Mouse (Mus musculus) lung, postnatal 0 days (tissue): ENCODE data around the gene Man1a. TPM values are rescaled to one million over a fixed set of nuclear protein-coding genes. Genes with fewer than 3 reads are reported as not detected.
A peak's percentile ranks its signal among the peaks of the same experiment; 100 is the strongest.

Source experiments
- ATAC-seq: fragments of 200-750 bp; cut with Nextera tagmentation; 2 replicates; pipeline ENCODE4 v1.8.0; 2017; ENCODE audit warnings: moderate library complexity
- DNase-seq: peaks from one replicate; pipeline ENCODE4 v3.0.0-alpha.2; 2016; ENCODE audit warnings: low spot score
- H3K27ac ChIP-seq: fragments of 300-500 bp; sonication (generic); 2 replicates; pipeline ENCODE4 v1.5.1; 2014; ENCODE audit warnings: antibody characterized with exemption, mild to moderate bottlenecking, low read length, mixed read lengths
- H3K27me3 ChIP-seq: fragments of 300-500 bp; sonication (generic); replicated peaks from 2 replicates; pipeline ENCODE4 v1.6.1; 2014; ENCODE audit warnings: low read length, mixed read lengths; ENCODE audit not compliant: insufficient read depth
- H3K36me3 ChIP-seq: fragments of 300-500 bp; sonication (generic); 2 replicates; pipeline ENCODE4 v1.6.1; 2014; ENCODE audit warnings: low read length, mixed read lengths; ENCODE audit not compliant: insufficient read depth
- H3K4me1 ChIP-seq: fragments of 300-500 bp; sonication (generic); 2 replicates; pipeline ENCODE4 v1.6.1; 2014; ENCODE audit warnings: antibody characterized with exemption, low read depth, low read length, mixed read lengths; ENCODE audit not compliant: insufficient read depth
- H3K4me2 ChIP-seq: fragments of 300-500 bp; sonication (generic); replicated peaks from 2 replicates; pipeline ENCODE4 v1.6.1; 2014; ENCODE audit warnings: low read depth, mild to moderate bottlenecking, low read length, moderate library complexity, mixed read lengths
- H3K4me3 ChIP-seq: fragments of 300-500 bp; sonication (generic); 2 replicates; pipeline ENCODE4 v1.5.1; 2014; ENCODE audit warnings: low read depth, low read length
- H3K9ac ChIP-seq: fragments of 300-500 bp; sonication (generic); replicated peaks from 2 replicates; pipeline ENCODE4 v1.6.1; 2014; ENCODE audit warnings: low read depth, mild to moderate bottlenecking
- H3K9me3 ChIP-seq: fragments of 300-500 bp; sonication (generic); 2 replicates; pipeline ENCODE4 v1.6.1; 2016; ENCODE audit warnings: low read length, mixed read lengths
- CTCF ChIP-seq: IDR thresholded peaks from 2 replicates; pipeline ENCODE4 v1.5.1; 2016; ENCODE audit warnings: antibody characterized with exemption, mild to moderate bottlenecking
- EP300 ChIP-seq: IDR thresholded peaks from 2 replicates; pipeline ENCODE4 v1.6.1; 2016; ENCODE audit warnings: antibody characterized with exemption, mild to moderate bottlenecking, control low read depth
- WGBS: fragments of 180-500 bp; shearing (Covaris S2); extraction: QIAGEN DNeasy Blood & Tissue Kit; methylation state at CpG from one replicate; pipeline ENCODE4 v1.1.7; 2014; 5-methylcytosine and 5-hydroxymethylcytosine counted together
- polyA plus RNA-seq: library from polyadenylated mRNA; unstranded; fragments of >200 nt; fragmentation: Nextera tagmentation; extraction: Ambion mirVana; gene quantifications from 2 replicates; pipeline ENCODE4 v1.2.1, GENCODE M21; 2015

Gene Man1a
- polyA plus RNA-seq, 1 experiment from 2014 or later: 6.6 TPM

DNA sequence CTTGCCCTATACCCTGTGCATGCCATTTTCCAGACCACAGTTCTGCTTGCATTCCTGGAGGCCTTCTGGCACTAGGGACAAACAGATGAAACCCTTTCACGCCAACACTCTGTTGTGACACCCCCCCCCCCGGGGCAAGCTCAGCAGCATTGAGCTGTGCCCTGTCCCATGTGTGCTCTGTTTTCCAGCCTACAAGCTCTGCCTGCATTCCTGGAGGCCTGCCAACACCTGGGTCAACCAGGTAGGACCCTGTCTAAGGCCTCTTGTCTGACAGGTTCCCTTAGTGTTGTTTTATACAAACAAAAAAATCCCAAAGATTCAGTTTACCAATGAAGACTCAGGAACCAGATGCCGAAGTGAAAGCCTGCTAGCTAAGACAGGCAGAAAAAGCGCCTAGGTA, 27.3 kb upstream of the Man1a start:
- no peak overlapping the region for H3K4me2 ChIP-seq
- H3K27ac ChIP-seq: no peak overlapping the region
- H3K9me3 ChIP-seq: no peaks in the 10 kb centered on the region
- H3K27me3 ChIP-seq: no peaks in the 10 kb centered on the region
- H3K36me3 ChIP-seq: no peaks in the 10 kb centered on the region
- whole genome bisulfite sequencing: 65% methylated on average over 4 of the region's 4 CpGs
- H3K4me1 ChIP-seq: no peaks in the 10 kb centered on the region
- H3K4me3 ChIP-seq: no peak overlapping the region
- no peak for ATAC-seq
- DNase-seq: no peak
- no peak overlapping the region for H3K9ac ChIP-seq
- TF ChIP-seq CTCF: no peak
- no peak for TF ChIP-seq EP300

DNA sequence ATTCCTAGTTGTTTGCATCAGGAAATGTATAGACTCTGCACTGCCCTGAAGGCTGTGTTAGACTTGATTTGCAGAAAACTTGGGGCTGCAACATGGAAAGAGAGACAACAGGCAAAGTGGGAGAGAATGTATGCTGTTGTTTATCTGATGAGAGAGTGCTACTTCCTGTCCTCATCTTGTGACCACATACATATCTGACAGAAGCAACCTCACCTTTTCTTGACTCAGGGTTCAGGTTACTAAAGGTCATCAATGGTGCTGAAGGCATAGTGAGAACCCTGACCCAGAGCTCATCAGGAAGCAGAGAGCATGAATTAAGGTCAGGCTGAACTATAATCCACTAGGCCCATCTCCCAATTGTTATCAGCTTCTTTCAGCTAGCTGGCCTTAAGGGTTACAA, 15.7 kb upstream of the Man1a start:
- Histone ChIP-seq H3K9ac (no peak overlapping the region), H3K36me3 (no peaks in the 10 kb centered on the region), H3K27me3 (no peaks in the 10 kb centered on the region), H3K4me1 (no peaks in the 10 kb centered on the region), H3K9me3 (no peaks in the 10 kb centered on the region), H3K4me3 (no peak overlapping the region), H3K4me2 (no peak overlapping the region), H3K27ac (no peak overlapping the region)
- ATAC-seq (no peak), DNase-seq (no peak)
- TF ChIP-seq CTCF (no peak), EP300 (no peak)

DNA sequence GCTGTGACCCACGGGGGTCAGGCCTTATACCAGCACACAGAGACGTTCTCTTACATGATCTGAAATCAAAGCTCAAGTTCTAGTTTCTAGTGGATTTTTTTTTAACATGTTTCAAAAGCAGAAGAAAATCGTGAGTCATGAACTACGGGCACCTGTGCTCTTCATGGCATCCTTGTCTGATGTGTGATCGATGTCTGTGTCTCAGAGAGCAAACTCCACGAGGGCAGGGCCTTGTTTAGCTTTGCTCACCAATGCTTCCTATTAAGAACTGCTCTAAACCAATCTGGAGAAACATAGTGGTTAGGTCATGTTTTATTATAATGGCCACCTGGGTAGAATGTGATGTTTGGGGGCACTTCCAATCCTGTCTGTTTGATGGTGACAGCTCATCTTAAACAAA, 13.5 kb upstream of the Man1a start:
- no peak for ATAC-seq
- Histone ChIP-seq H3K27ac (no peak overlapping the region), H3K4me3 (no peak overlapping the region), H3K4me2 (no peak overlapping the region), H3K27me3 (no peaks in the 10 kb centered on the region), H3K36me3 (no peaks in the 10 kb centered on the region), H3K4me1 (no peaks in the 10 kb centered on the region), H3K9me3 (no peaks in the 10 kb centered on the region), H3K9ac (no peak overlapping the region)
- 75% methylated on average over 6 of the region's 6 CpGs for WGBS
- no peak for TF ChIP-seq CTCF
- no peak for TF ChIP-seq EP300
- no peak for DNase-seq

DNA sequence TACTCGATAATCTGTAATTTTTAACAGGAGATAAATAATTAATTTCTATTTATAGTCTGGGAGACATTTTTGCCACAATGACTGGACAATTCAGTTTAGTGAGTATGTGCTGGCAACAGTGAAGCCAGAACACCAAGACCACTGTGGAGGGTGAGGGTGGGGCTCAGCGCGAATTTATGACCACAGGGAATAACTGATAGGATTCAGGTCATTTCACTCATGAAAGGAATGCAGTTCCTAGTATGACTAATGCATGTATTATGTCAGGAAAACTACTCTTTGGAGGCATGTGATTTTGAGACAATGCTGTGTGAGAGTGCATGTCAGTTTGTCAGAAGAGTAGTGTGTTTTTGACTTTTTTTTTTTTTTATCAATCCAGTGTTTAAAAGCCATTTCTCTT, 10.9 kb upstream of the Man1a start:
- H3K4me1 ChIP-seq: no peaks in the 10 kb centered on the region
- no peaks in the 10 kb centered on the region for H3K36me3 ChIP-seq
- no peak for ATAC-seq
- no peak overlapping the region for H3K27ac ChIP-seq
- no peaks in the 10 kb centered on the region for H3K9me3 ChIP-seq
- H3K9ac ChIP-seq: no peak overlapping the region
- DNase-seq: no peak
- TF ChIP-seq EP300 (no peak), CTCF (no peak)
- H3K4me3 ChIP-seq: no peak overlapping the region
- H3K4me2 ChIP-seq: no peak overlapping the region
- H3K27me3 ChIP-seq: no peaks in the 10 kb centered on the region
- 79% methylated on average over 3 of the region's 3 CpGs for WGBS

DNA sequence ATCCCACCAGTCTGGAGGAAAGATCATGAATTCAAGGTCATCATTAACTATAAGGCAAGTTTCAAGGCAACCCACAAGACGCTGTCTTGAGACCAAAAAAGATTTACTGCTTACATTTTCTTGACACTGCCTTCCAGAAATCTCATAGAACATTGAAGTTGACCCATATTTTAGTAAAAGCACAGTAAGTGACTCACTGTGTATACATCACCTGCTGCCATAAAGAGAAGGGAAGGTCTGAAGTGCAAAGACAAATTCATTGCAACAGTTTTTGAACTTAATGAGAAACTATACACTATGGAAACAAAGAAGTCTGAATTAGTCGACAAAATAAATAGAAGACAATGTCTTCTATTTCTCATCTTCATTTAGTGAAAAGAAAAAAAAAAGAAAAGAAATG, 8.7 kb upstream of the Man1a start:
- ATAC-seq: no peak
- 87% methylated on average over 2 of the region's 2 CpGs for WGBS
- Histone ChIP-seq H3K27ac (no peak overlapping the region), H3K4me3 (no peak overlapping the region), H3K36me3 (no peaks in the 10 kb centered on the region), H3K4me1 (no peaks in the 10 kb centered on the region), H3K27me3 (no peaks in the 10 kb centered on the region), H3K9ac (no peak overlapping the region), H3K4me2 (no peak overlapping the region), H3K9me3 (no peaks in the 10 kb centered on the region)
- DNase-seq: no peak
- TF ChIP-seq CTCF (no peak), EP300 (no peak)

DNA sequence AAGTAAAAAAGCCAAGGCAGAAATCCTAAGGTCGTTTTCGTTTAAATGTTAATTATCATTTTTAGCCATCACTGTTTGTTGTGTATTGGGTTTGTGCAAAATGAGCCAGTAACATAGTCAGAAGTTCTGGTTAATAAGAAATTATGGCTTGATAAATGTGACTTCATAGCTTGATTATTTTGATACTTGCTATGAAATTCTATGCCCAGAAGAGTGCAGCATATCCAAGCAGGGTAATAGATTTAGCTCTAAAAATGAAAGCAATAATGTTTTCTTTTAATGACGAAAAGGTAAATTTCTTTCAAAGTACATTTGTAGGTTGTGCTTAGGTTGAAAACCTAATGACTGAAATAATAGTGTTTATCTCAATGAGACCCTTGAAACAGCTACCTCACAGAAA, 596 bp upstream of the Man1a start:
- DNase-seq (no peak), ATAC-seq (no peak)
- TF ChIP-seq CTCF: peak; percentile 22; the same call in 1 of the 2 replicates
- TF ChIP-seq EP300: no peak
- Histone ChIP-seq H3K27ac (no peak overlapping the region), H3K4me1 (peaks cover 10% of the 10 kb centered on the region), H3K4me3 (no peak overlapping the region), H3K9ac (no peak overlapping the region), H3K27me3 (no peaks in the 10 kb centered on the region; the same call in 1 of the 2 replicates), H3K36me3 (no peaks in the 10 kb centered on the region), H3K9me3 (no peaks in the 10 kb centered on the region), H3K4me2 (no peak overlapping the region)
- WGBS: 59% methylated on average over 3 of the region's 3 CpGs

DNA sequence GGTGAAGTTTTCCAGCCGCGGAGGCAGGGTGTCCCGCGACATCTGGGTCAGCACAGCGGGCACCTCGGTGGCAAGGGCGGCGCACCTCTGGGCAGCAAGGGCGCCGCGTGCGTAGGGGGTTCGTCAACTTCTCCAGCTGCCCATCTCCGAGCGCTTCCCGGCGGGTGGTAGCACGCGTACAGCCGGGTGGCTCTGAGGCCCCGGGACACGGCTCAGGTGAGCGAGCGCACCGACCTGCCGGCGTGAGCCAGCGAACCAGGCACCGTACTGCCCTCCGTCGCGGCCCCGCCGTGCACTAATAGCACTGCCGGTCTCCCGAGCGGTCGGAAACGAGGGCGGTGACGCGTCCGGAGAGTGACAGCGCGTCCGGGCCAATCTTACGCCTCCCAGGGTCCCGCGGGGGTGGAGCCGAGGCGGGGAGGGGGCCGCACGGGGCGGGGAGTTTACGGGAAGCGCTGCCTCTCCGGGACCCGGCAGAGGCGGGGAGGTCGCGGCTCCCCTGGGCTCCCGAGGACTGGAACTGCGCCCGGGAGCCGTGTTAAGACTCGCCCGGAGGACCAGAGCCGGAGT, 883 bp downstream of the Man1a start:
- H3K27me3 ChIP-seq: no peaks in the 10 kb centered on the region; the same call in 1 of the 2 replicates
- peak overlapping the region; percentile 78 for H3K4me3 ChIP-seq
- H3K9me3 ChIP-seq: no peaks in the 10 kb centered on the region
- no peaks in the 10 kb centered on the region for H3K36me3 ChIP-seq
- ATAC-seq (peak; percentile 98), DNase-seq (peak; percentile 92)
- H3K9ac ChIP-seq: peak overlapping the region; percentile 63
- H3K27ac ChIP-seq: peak overlapping the region; percentile 54; the same call in 1 of the 2 replicates
- whole genome bisulfite sequencing: 3% methylated on average over 68 of the region's 68 CpGs
- TF ChIP-seq CTCF: no peak
- TF ChIP-seq EP300: no peak
- peaks cover 10% of the 10 kb centered on the region for H3K4me1 ChIP-seq
- peak overlapping the region; percentile 99 for H3K4me2 ChIP-seq
